Mouse (Mus musculus): ENCODE measurements around the gene Ubtd2.

Ubtd2 gene

DNA sequence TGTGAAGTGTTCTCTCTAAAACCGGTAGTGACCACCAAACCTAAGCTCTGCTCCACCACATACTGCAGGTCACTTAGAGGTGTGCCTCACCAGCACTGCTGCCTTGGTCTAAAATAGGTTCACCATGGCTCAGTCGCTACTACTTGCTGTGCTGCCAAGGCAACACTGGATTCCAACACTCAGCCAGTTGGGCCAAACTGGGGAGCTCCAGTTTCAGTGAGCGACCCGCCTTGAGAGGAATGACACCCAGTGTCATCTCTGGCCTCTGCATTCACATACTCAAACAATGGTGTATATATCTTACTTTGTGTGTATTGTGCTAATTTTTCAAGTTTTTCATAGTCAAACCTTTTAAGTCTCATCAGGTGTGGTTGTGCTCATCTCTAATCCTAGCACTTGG lies 63.6 kb downstream of the Ubtd2 start:
- no peak for DNase-seq (ENCODE audit: low spot score in 2 of 2)

DNA sequence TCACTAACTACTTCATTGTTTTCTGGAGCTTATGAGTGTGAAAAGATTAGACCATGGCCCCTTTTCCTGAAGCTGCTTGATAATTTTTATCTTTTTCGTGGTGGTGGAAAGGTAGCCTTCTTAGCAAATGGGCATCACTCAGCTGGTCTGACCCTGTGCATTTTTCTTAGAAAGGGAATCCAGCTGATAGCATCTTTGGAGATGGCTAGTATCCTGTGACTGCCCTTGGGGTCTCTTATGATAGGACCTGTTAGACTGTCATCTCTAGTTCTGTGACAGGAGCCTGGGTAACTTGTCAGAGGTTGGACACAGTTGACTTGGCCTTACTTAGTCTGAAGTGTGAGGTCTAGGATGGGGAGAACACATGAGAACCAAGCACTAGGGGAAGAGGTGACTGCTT lies 64.2 kb downstream of the Ubtd2 start:
- no peak for DNase-seq (ENCODE audit: low spot score in 2 of 2)

DNA sequence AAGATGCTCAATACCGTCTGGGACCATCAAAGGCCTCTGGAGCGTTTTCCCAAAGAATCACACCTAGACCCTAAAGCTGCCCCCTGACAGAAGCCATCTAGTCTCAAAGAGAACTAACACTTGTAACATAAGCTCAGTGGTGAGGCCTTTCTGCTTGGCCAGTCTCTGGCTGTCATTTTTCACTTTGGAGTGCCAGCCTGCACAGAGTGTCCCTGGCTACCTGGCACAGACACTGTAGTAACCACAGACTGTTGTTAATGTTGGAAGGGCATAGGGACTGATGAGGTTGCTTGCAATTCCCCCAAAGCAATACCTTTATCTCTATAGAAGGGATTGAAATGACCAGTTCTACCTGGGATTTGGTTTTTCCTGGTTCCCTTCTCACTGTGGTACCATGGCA lies 66.1 kb downstream of the Ubtd2 start:
- DNase-seq (ENCODE audit: low spot score in 2 of 2): no peak

DNA sequence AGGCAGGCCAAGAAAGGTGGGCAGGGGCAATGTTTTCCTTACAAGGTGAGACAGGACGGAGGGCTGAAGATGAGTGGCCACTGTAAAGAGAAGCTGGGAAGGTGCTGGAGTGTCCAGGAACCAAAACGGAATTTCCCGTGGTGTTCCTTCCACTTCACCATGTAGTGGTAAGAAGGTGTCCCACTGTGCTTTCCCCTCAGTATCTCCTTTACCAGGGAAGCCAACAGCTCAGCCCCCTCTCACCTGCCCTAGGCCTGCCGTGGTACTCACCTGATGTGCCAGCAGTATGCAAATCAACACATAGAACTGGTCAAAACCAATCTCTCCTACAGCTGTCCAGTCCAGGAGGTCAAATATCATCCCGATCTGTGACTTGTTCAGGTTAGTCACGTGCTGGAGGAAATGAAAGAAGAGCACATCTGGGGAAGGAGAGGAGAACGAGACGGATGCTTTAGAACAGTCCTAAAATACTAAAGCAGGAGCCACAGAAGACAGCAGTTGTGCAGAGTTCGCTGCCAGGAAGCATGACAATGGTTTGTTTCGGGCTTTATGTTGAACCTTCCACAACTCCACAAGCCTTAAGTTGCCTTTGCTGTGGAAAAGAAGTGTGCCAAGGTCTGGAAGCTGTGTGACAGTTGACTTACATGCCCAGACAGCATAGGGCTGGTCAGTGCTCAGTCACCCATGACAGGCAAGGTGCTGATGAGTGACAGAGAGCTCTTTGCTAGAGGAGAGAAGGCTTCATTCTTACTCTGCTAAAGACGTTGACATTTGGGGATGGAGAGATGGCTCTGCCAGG lies 69.2 kb downstream of the Ubtd2 start:
- no peak for DNase-seq (ENCODE audit: low spot score in 2 of 2)

DNA sequence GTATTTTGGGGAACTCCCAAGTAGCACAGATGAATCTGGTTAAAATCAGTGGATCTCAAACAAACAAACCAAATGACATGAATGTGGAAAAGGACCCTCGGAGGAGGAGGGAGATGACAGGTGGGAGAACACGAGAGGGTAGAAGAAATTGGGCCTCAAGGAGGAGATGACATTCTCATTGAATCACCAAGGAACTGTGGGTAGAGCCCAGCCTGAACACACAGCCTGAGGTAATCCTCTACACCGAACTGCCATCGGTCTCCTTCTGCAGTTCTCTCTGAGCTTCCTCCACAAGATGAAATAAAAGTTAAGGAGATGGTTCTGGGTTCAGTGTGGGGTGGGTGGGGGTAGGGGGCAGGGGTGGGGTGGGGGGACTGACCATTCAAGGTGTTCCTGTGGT lies 71.8 kb downstream of the Ubtd2 start:
- DNase-seq (ENCODE audit: low spot score in 2 of 2): no peak

DNA sequence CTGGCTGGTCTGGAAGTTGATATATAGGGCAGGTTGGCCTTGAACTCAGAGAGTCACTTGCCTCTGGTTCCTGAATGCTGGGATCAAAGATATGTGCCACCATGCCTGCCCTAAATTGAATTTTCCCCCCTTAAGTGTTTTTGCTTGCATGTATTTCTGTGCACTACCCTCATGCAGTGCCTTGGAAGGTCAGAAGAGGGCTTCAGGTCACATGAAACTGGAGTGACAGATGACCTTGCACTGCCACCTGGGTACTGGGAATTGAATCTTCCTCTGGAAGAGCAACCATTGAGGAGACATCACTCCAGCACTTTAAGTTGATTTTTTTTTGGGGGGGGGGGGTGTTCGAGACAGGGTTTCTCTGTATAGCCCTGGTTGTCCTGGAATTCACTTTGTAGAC lies 75.0 kb downstream of the Ubtd2 start:
- peak in 1 of 2 experiments; percentile 42 for DNase-seq (ENCODE audit: low spot score in 2 of 2)

DNA sequence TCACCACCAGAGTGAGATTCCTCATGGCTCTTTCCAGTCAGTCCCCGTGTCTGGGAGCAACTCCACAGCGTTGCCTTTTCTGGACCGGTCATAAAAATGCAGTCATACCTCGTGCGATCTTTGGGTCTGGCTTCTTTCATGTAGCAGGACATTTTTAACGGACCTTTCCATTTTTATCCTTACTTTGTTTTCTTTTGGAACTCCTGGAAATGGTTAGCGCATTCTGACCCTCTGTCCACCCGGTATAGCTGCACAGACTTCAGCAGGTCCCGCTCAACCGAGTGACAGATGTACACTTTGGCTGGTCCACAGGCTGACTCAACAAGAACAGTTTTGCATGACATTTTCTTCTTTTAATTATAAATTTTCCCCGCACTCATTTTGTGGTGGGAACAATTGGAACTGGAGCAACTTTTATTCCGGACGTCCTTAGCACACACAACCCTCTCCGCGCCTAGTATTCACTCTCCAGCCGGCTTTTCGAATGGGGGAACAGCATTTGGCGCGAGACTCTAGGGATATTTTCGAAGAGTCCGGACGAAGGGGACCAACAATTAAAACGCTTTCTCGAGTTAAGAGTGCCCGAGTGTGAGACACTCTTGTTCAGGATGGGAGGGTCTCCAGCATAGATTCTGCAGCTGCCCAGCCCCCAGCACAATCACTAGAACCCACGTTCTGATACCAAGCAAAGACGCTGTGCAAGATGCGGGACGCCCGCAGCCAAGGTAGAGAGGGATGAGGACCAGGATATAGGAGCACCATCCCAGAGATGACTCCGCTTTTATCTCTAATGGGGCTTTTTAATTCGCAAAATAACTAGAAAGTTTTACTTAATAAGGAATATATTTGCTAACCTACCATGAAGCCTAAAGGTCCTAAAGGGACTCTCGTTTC lies 76.9 kb downstream of the Ubtd2 start, which contains the start of gene Efcab9:
Gene Efcab9 (minus strand): TSS at position 211 of the 894 bp plus-strand sequence.
- DNase-seq (ENCODE audit: low spot score in 2 of 2): peak; percentile 14 to 22

DNA sequence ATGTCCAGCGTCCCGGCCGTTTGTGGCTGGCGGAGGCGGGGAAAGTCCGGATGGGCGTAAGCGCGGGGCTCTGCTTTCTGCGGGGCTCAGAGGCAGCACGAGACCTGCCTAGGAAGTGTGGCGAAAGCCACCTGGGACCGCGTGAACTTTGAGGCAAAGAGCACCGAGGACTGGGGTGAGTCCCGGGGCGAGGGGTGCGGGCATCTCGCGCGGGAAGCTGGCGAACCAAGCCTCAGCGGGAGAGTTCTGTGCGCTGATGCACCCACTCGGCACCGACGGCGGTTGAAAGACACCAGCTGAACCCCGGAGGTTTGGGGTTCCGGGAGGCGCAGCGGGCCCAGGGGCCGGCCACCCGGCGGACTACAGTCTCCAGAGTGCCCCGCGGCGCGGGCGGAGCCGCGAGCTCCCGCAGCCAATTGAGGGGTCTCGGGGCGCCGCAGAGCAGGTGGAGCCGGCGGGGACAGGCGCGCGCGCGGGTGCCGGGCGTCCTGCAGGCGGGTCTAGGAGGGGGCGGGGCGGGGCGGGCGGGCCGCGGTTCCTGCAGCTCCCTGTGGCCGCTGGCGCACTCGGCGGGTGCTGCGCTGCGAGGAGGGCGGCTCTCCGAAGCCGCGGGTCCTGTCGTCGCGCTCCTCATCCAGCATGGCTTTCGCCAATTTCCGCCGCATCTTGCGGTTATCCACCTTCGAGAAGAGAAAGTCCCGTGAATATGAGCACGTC lies 77.8 kb downstream of the Ubtd2 start, which contains the start of gene Stk10:
Gene Stk10 (plus strand): TSS at position 541 of the 717 bp plus-strand sequence.
- DNase-seq (ENCODE audit: low spot score in 2 of 2): peak; percentile 72 to 89

DNA sequence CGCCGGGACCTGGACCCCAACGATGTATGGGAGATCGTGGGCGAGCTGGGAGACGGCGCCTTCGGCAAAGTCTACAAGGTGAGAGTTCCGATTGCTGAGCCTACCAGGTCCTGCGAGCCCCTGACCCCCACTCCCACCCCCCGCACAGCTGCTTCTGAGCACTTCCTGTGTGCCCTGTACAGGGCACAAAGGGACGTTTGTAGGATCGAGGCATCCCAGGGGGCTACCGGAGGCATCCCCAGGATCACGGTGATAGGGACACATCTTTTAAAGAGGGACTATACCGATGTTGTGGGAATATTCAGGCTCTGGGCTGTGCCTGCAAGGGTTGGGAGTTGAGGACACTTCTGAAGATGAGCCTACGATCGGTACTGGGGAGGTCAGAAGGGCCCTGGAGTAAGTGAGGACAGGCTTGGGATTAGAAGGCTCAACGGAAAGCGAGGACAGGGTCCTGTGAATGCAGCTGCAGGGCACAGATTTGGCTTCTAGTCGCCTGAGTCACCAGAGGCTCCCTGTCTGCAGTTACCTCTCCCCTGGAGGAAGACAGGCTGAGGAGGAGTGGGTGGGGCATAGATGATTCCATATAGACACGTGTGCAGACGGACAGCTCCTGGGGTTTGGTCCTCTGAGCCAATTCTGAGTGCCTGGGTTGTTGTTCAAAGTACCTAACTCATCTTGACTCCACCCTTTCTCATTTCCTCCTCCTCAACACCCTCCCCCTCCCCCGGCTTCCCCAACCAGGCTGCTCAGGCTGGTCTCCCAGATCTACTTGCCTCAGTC lies 78.5 kb downstream of the Ubtd2 start:
- DNase-seq (ENCODE audit: low spot score in 2 of 2): peak; percentile 34 to 84

DNA sequence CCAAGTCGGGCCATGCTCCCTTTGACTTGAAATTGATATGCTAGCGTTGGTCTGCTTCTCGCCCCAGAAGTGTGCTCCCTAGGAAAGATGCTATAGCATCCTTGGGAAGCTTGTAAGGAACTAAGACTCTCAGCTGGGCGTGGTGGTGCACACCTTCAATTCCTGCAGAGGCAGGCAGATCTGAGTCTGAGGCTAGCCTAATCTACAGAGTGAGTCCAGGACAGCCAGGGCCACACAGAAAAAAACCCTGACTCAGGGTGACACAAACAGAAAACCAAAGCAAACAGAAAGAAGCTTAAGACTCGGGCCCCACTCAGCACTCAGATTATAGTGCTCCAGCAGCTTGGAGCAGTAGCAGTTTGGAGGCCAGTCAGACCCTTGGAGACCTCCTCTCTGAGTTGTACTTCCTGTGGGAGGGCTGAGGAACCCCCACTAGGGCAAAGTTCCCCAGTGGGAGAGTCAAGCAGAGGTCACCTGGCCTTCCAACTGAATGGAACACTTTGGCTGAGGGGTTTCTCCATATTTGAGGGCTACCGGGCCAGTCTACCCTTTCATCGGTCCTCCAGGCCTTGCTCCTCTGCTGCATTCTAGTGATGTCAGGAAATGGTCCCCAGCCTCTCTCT lies 79.4 kb downstream of the Ubtd2 start:
- DNase-seq (ENCODE audit: low spot score in 2 of 2): peak in 1 of 2 experiments; percentile 16

DNA sequence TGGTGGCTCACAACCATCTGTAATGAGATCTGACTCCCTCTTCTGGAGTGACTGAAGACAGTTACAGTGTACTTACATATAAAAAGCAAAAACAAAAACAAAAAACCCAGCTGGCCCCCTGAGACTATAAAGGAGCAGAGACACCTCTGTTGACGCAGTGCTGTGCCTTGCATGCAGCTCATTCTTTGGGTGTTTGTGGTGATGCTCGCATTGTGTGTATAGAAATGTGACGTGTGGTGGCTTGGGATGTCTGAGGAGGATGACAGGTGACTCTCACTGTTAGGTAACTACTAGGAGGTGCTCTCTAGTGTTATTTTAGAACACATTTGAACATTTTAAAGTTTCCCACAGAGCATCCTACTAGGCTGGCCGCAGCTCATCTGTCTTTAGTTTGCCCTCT lies 80.5 kb downstream of the Ubtd2 start:
- DNase-seq (ENCODE audit: low spot score in 2 of 2): no peak

DNA sequence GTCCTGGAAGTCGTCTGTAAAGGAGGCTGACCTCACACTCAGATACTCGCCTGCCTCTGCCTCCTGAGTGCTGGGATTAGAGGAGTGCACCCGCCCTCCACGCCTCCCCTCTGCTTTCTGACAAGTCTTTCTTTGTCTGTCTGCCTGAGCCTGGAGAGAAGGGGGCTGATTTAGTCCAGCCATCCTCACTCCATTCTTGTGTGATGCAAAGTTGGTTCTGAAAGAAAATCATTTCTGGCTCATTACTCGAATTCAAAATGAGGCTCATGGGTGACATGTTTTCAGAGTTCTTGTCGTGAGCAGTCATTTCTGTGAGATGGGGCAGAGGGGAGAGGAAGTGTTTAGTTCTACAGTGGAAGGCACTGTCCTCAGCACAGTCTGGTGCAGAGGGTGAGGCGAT lies 81.8 kb downstream of the Ubtd2 start:
- DNase-seq (ENCODE audit: low spot score in 2 of 2): no peak

DNA sequence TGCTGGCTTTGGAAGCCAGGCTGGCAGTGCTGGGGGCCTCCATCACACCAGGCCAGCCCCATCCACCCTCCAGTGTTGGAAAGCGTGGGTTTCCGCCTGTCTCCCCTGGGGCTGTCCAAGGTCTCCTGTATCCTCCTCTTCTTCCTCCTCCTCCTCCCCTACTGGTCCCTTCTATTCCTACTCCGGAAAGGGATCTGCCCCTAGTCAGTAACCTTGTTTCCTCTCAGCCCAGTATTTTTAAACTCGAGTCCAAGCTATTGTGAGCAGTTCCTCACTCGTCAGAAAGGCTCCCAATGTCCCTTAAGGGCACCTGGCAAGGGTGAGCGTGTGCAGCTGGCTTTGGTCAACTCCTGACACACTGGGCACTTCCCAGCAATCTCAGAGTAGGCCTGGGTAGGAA lies 83.3 kb downstream of the Ubtd2 start:
- DNase-seq (ENCODE audit: low spot score in 2 of 2): no peak

DNA sequence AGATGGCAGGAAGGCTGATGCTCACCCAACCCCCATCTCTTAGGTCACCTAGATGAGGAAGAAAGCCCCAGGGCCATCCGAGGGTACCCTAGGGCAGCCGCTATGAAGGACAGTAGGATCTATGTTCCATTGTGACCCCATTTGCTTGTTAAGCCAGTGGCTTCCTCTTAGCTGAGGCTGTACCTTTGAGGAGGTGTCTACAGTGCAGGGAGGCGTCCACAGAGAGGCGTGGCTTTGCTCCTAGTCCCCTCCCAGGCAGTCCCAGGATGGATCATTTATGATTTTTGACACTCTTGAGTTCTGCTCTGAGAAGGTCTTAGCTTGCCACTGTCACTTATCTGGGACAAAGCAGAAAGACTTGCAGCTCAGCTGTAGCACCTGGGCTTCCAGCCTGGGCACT lies 83.7 kb downstream of the Ubtd2 start:
- DNase-seq (ENCODE audit: low spot score in 2 of 2): no peak

DNA sequence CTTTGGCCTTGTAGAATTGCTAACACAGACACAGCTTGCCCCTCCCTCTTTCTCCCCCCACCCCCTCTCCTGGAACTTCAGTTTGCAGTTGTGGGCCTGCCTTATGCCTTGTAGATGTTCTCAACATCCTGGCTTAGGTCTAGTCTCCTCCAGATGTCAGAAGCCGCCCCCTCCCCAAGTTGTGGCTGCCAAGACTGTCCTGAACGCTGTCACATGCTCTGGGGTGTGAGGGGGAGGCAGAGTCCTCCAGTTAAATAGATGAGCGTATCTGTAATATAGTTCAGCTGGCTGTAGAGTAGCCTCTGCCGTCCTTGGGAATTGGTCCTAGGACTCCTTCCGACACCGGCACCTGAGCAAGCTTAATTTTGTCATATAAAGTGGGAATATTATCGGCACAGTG lies 84.5 kb downstream of the Ubtd2 start:
- DNase-seq (ENCODE audit: low spot score in 2 of 2): no peak

DNA sequence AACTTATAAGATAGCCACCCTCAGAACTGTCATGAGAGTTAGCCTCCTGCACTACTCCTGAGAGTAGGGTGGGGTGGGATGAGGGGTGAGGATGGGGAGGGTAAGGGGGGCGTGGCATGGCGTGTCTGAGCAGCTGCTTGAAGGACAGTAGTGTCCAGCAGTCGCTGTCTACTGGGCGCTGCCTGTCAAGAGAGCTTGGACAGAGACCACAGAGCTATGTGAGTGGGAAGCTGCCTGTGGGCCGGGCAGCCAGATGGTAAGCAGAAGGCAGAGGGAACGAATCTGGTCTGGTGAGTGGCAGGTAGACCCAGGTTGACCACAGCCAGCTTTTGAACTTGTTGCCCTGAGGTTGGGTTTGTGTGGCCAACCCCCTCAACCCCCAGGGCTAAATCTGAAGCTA lies 85.3 kb downstream of the Ubtd2 start:
- no peak for DNase-seq (ENCODE audit: low spot score in 2 of 2)

DNA sequence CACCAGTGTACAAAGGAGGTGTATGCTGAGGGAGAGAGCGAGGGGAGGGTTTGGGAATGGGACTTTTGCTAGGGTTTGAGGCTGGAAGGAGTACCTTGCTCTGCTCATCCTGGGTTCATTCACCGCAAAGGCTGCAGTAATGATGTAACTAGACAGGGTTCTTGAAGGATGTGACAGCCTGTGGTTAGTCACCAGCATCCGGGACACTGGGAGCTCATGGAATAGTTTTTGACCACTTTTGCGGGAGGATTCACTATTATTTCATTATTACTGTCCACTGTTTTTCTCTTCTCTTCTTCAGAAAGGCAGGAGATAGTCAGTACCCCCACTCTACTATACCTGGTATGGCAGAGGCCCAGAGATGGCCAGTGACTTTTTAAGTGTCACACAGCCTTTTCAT lies 87.0 kb downstream of the Ubtd2 start:
- no peak for DNase-seq (ENCODE audit: low spot score in 2 of 2)

DNA sequence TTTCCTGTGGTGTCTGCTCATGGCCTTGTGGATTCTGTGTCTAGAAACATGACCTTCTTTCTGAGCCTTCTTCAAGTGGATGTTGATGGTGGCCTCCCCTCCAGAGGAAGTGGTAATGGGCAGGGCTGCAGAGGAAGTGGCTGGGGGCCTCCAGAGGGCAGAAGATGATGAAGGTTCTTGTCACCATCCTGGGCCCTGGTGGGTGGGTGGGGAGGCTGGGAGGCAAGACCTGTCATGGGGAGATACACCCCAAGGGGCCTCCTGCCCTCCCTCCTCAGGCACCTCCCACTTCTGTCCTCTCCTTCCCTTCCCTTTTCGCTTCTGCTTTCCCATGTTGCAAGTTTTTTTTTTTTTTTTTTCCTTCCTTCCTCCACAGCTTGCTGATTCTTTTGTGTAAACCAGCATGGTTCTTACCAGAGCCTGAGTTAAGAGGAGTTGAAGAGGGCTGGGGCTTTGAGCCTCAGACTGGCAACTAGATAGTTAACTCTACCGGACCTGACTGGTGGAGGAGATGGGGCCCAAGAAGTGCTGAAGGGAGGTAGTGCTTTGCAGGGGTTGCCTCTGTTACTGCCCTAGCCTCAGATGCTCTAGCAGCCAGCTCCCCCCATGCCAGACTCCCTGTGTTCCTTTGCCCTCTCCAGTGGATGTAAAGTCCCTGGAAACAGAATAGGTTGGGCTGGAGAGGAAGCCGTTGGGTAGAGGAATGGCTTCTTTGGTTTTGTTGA lies 87.7 kb downstream of the Ubtd2 start:
- peak in 1 of 2 experiments; percentile 81 for DNase-seq (ENCODE audit: low spot score in 2 of 2)

DNA sequence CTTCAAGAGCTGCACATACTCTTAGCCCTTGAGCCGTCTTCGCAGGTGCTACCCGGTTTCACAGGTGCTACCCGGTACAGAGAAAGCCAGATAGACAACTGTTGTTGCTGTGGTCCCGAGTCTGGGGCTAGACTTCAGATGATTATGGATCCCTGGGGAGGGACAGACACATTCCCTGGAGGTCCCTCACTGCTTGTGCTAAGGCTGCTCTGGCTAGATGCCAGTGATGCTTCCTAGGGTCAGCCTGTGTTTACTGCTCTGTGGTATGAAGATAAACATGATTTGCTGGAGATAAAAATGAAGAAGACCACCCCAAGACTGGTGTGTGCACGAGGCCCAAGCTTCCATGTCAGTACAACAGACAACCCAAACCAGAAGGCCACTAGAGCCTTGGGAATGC lies 88.9 kb downstream of the Ubtd2 start:
- no peak for DNase-seq (ENCODE audit: low spot score in 2 of 2)

DNA sequence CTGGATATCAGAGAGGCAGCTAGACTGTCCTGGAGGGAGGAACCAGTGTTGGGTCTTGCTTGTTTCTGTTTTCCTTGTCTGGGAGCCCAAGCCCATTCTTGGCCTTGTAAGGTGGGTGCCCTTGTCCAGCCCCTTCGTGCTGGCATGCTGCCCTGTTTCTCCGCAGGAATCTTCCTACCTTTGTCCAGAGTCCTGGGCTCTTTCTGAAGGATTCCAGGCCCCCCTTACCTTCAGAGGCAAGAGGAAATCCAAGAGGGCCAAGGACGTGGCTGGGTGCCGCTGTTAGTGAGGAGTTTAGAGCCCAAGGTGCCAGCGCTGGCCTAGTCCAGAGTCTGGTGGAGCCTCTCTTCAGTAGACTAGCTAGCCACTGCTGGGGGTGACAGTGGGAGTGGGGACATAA lies 89.3 kb downstream of the Ubtd2 start:
- no peak for DNase-seq (ENCODE audit: low spot score in 2 of 2)

Measured in spleen, postnatal 10 days (tissue).